Mouse (Mus musculus): ENCODE results near the gene Prrc2b. TPM values are rescaled to one million over a fixed set of nuclear protein-coding genes. Genes with fewer than 3 reads are reported as not detected.
A peak's percentile ranks its signal among the peaks of the same experiment; 100 is the strongest.

Prrc2b gene
- total and polyA plus RNA-seq, 3 experiments: 39.3 to 82.6 (median 78.3) TPM

- H3K4me3 ChIP-seq: no peak overlapping the region
- H3K27me3 ChIP-seq (ENCODE audit: control insufficient read depth, insufficient read depth, low read length): no peaks in the 10 kb centered on the region
- H3K4me1 ChIP-seq (ENCODE audit: control insufficient read depth, insufficient read depth, low read length): peaks cover 33% of the 10 kb centered on the region
- TF ChIP-seq POLR2A (IDR thresholded peaks at IDR 0.05; ENCODE audit: insufficient read depth, low read depth, low read length) (no peak), EP300 (IDR thresholded peaks at IDR 0.05; ENCODE audit: insufficient read depth, low read depth, low read length) (no peak), CTCF (IDR thresholded peaks at IDR 0.05) (no peak)
- WGBS: 43% methylated on average over 12 of the region's 12 CpGs
- no peak for DNase-seq
- H3K27ac ChIP-seq: no peak overlapping the region
- peaks cover 14% of the 10 kb centered on the region for H3K79me2 ChIP-seq (replicated peaks; ENCODE audit: control insufficient read depth, insufficient read depth, low read length)
- intact Hi-C loops (cut with DNase I): no loop called here
- no peak overlapping the region for H3K9ac ChIP-seq (ENCODE audit: low read depth, low read length)
- H3K36me3 ChIP-seq (ENCODE audit: control insufficient read depth, insufficient read depth, low read length): no peaks in the 10 kb centered on the region
These were observed 13.6 kb downstream of the Prrc2b start for GRCm38 (mm10) chr2:32164503-32164902.

GRCm38 (mm10) chr2:32165040-32165800 is 14.3 kb downstream of the Prrc2b start:
- Histone ChIP-seq H3K27ac (no peak overlapping the region), H3K9ac (ENCODE audit: low read depth, low read length) (no peak overlapping the region), H3K36me3 (ENCODE audit: control insufficient read depth, insufficient read depth, low read length) (no peaks in the 10 kb centered on the region), H3K27me3 (ENCODE audit: control insufficient read depth, insufficient read depth, low read length) (no peaks in the 10 kb centered on the region), H3K4me3 (no peak overlapping the region), H3K79me2 (replicated peaks; ENCODE audit: control insufficient read depth, insufficient read depth, low read length) (peaks cover 16% of the 10 kb centered on the region), H3K4me1 (ENCODE audit: control insufficient read depth, insufficient read depth, low read length) (peaks cover 36% of the 10 kb centered on the region)
- TF ChIP-seq EP300 (IDR thresholded peaks at IDR 0.05; ENCODE audit: insufficient read depth, low read depth, low read length): no peak
- no peak for TF ChIP-seq CTCF (IDR thresholded peaks at IDR 0.05)
- no peak for TF ChIP-seq POLR2A (IDR thresholded peaks at IDR 0.05; ENCODE audit: insufficient read depth, low read depth, low read length)
- intact Hi-C loops (cut with DNase I): no loop called here
- 59% methylated on average over 11 of the region's 11 CpGs for WGBS
- no peak for DNase-seq

GRCm38 (mm10) chr2:32166581-32166980 is 15.7 kb downstream of the Prrc2b start:
- Histone ChIP-seq H3K36me3 (ENCODE audit: control insufficient read depth, insufficient read depth, low read length) (no peaks in the 10 kb centered on the region), H3K4me3 (no peak overlapping the region), H3K79me2 (replicated peaks; ENCODE audit: control insufficient read depth, insufficient read depth, low read length) (peaks cover 20% of the 10 kb centered on the region), H3K27me3 (ENCODE audit: control insufficient read depth, insufficient read depth, low read length) (no peaks in the 10 kb centered on the region), H3K27ac (no peak overlapping the region), H3K9ac (ENCODE audit: low read depth, low read length) (no peak overlapping the region), H3K4me1 (ENCODE audit: control insufficient read depth, insufficient read depth, low read length) (peaks cover 39% of the 10 kb centered on the region)
- WGBS: 20% methylated on average over 10 of the region's 10 CpGs
- intact Hi-C loops (cut with DNase I): no loop called here
- TF ChIP-seq POLR2A (IDR thresholded peaks at IDR 0.05; ENCODE audit: insufficient read depth, low read depth, low read length): no peak
- DNase-seq: no peak

GRCm38 (mm10) chr2:32167034-32167770 is 16.3 kb downstream of the Prrc2b start:
- H3K27me3 ChIP-seq (ENCODE audit: control insufficient read depth, insufficient read depth, low read length): no peaks in the 10 kb centered on the region
- H3K9ac ChIP-seq (ENCODE audit: low read depth, low read length): peak overlapping the region; percentile 4; the same call in 1 of the 2 replicates
- H3K79me2 ChIP-seq (replicated peaks; ENCODE audit: control insufficient read depth, insufficient read depth, low read length): peaks cover 18% of the 10 kb centered on the region
- DNase-seq: no peak
- intact Hi-C loops (cut with DNase I): no loop called here
- H3K27ac ChIP-seq: peak overlapping the region; percentile 57
- H3K4me3 ChIP-seq: 0 out of 2 replicates have a peak overlapping the region, but pooled peaks have one; percentile 13
- no peaks in the 10 kb centered on the region for H3K36me3 ChIP-seq (ENCODE audit: control insufficient read depth, insufficient read depth, low read length)
- no peak for TF ChIP-seq EP300 (IDR thresholded peaks at IDR 0.05; ENCODE audit: insufficient read depth, low read depth, low read length)
- 0 out of 2 replicates have a peak, but pooled peaks have one; percentile 14 for TF ChIP-seq CTCF (IDR thresholded peaks at IDR 0.05)
- WGBS: 21% methylated on average over 16 of the region's 16 CpGs
- peaks cover 39% of the 10 kb centered on the region for H3K4me1 ChIP-seq (ENCODE audit: control insufficient read depth, insufficient read depth, low read length)

GRCm38 (mm10) chr2:32167819-32168218 is 16.9 kb downstream of the Prrc2b start:
- H3K4me1 ChIP-seq (ENCODE audit: control insufficient read depth, insufficient read depth, low read length): peaks cover 37% of the 10 kb centered on the region
- WGBS: 2% methylated on average over 7 of the region's 7 CpGs
- peak overlapping the region; percentile 4; the same call in 1 of the 2 replicates for H3K9ac ChIP-seq (ENCODE audit: low read depth, low read length)
- DNase-seq: peak; percentile 63 to 86
- peaks cover 16% of the 10 kb centered on the region for H3K79me2 ChIP-seq (replicated peaks; ENCODE audit: control insufficient read depth, insufficient read depth, low read length)
- intact Hi-C loops (cut with DNase I): loop anchor here (2.0 kb wide), 1 partner anchor 13 kb away; no protein-coding TSS in a partner anchor
- H3K27ac ChIP-seq: peak overlapping the region; percentile 57
- no peaks in the 10 kb centered on the region for H3K27me3 ChIP-seq (ENCODE audit: control insufficient read depth, insufficient read depth, low read length)
- no peaks in the 10 kb centered on the region for H3K36me3 ChIP-seq (ENCODE audit: control insufficient read depth, insufficient read depth, low read length)
- peak; percentile 66; the same call in 1 of the 2 replicates for TF ChIP-seq EP300 (IDR thresholded peaks at IDR 0.05; ENCODE audit: insufficient read depth, low read depth, low read length)
- TF ChIP-seq POLR2A (IDR thresholded peaks at IDR 0.05; ENCODE audit: insufficient read depth, low read depth, low read length): 0 out of 2 replicates have a peak, but pooled peaks have one; percentile 16
- peak; percentile 64 for TF ChIP-seq CTCF (IDR thresholded peaks at IDR 0.05)
- H3K4me3 ChIP-seq: 0 out of 2 replicates have a peak overlapping the region, but pooled peaks have one; percentile 13
